Mouse (Mus musculus): ENCODE measurements around the gene Ampd1.

The Ampd1 gene

GRCm38 (mm10) chr3:103073771-103074170 is at the start of gene Ampd1:
Gene Ampd1, plus strand, starts transcription at chr3:103074014.
- DNase-seq (ENCODE audit: low spot score in 2 of 2), result no peak

GRCm38 (mm10) chr3:103026174-103026573 is 47.6 kb upstream of the Ampd1 start:
- DNase-seq (ENCODE audit: low spot score in 2 of 2), result no peak

GRCm38 (mm10) chr3:103040285-103040684 is 33.5 kb upstream of the Ampd1 start:
- DNase-seq (ENCODE audit: low spot score in 2 of 2), result no peak

- no peak for DNase-seq (ENCODE audit: low spot score in 2 of 2)
Measured at GRCm38 (mm10) chr3:103040861-103041379, 32.9 kb upstream of the Ampd1 start.

- DNase-seq (ENCODE audit: low spot score in 2 of 2), result no peak
Measured at GRCm38 (mm10) chr3:103056016-103056595, 17.7 kb upstream of the Ampd1 start.

GRCm38 (mm10) chr3:103057752-103058151 is 16.1 kb upstream of the Ampd1 start:
- no peak for DNase-seq (ENCODE audit: low spot score in 2 of 2)

- peak; percentile 92 to 97 for DNase-seq (ENCODE audit: low spot score in 2 of 2)
Measured at GRCm38 (mm10) chr3:103058207-103059157, 15.3 kb upstream of the Ampd1 start, which contains the start of gene Nras. Gene Nras, plus strand, starts transcription at chr3:103058285.

GRCm38 (mm10) chr3:103066927-103067326 is 6.9 kb upstream of the Ampd1 start:
- no peak for DNase-seq (ENCODE audit: low spot score in 2 of 2)

GRCm38 (mm10) chr3:103068971-103069370 is 4.8 kb upstream of the Ampd1 start:
- no peak for DNase-seq (ENCODE audit: low spot score in 2 of 2)

- no peak for DNase-seq (ENCODE audit: low spot score in 2 of 2)
Measured at GRCm38 (mm10) chr3:103075871-103076270, 2.1 kb downstream of the Ampd1 start.

GRCm38 (mm10) chr3:103076476-103076875 is 2.7 kb downstream of the Ampd1 start:
- DNase-seq (ENCODE audit: low spot score in 2 of 2), result no peak

GRCm38 (mm10) chr3:103079301-103079700 is 5.5 kb downstream of the Ampd1 start:
- DNase-seq (ENCODE audit: low spot score in 2 of 2), result no peak

GRCm38 (mm10) chr3:103081051-103081450 is 7.2 kb downstream of the Ampd1 start:
- DNase-seq (ENCODE audit: low spot score in 2 of 2), result no peak

GRCm38 (mm10) chr3:103081861-103082453 is 8.1 kb downstream of the Ampd1 start:
- no peak for DNase-seq (ENCODE audit: low spot score in 2 of 2)

- DNase-seq (ENCODE audit: low spot score in 2 of 2), result no peak
Measured at GRCm38 (mm10) chr3:103082761-103083160, 8.9 kb downstream of the Ampd1 start.

- no peak for DNase-seq (ENCODE audit: low spot score in 2 of 2)
Measured at GRCm38 (mm10) chr3:103085986-103086385, 12.2 kb downstream of the Ampd1 start.

- no peak for DNase-seq (ENCODE audit: low spot score in 2 of 2)
Measured at GRCm38 (mm10) chr3:103091753-103092152, 17.9 kb downstream of the Ampd1 start.

- no peak for DNase-seq (ENCODE audit: low spot score in 2 of 2)
Measured at GRCm38 (mm10) chr3:103098662-103099061, 24.8 kb downstream of the Ampd1 start.

- DNase-seq (ENCODE audit: low spot score in 2 of 2), result no peak
Measured at GRCm38 (mm10) chr3:103099667-103100066, 25.9 kb downstream of the Ampd1 start.

- DNase-seq (ENCODE audit: low spot score in 2 of 2), result no peak
Measured at GRCm38 (mm10) chr3:103100735-103101134, 26.9 kb downstream of the Ampd1 start.

GRCm38 (mm10) chr3:103101194-103101593 is 27.4 kb downstream of the Ampd1 start:
- no peak for DNase-seq (ENCODE audit: low spot score in 2 of 2)

GRCm38 (mm10) chr3:103101909-103102308 is 28.1 kb downstream of the Ampd1 start:
- no peak for DNase-seq (ENCODE audit: low spot score in 2 of 2)
